Mouse (Mus musculus) embryonic facial prominence, embryonic 14.5 days (tissue): ENCODE measurements around the gene Zfp746. TPM values are rescaled to one million over a fixed set of nuclear protein-coding genes. Genes with fewer than 3 reads are reported as not detected.

ENCODE experiments used
- ATAC-seq: fragments of 200-750 bp; cut with Nextera tagmentation; 2 replicates; pipeline ENCODE4 v1.8.0; 2017; ENCODE audit warnings: low read depth, moderate number of reproducible peaks, moderate TSS enrichment
- DNase-seq: peaks from one replicate; pipeline ENCODE4 v3.0.0-alpha.2; 2015; ENCODE audit warnings: low spot score
- H3K27ac ChIP-seq: fragments of 300-500 bp; sonication (generic); replicated peaks from 2 replicates; pipeline ENCODE4 v1.5.1; 2014; ENCODE audit warnings: low read depth, mild to moderate bottlenecking, low read length, moderate library complexity
- H3K27me3 ChIP-seq: fragments of 300-500 bp; sonication (generic); replicated peaks from 2 replicates; pipeline ENCODE4 v1.6.1; 2014; ENCODE audit warnings: low read length; ENCODE audit not compliant: control insufficient read depth, insufficient read depth
- H3K36me3 ChIP-seq: fragments of 300-500 bp; sonication (generic); 2 replicates; pipeline ENCODE4 v1.6.1; 2014; ENCODE audit warnings: low read length, mixed read lengths; ENCODE audit not compliant: control insufficient read depth, insufficient read depth
- H3K4me1 ChIP-seq: fragments of 300-500 bp; sonication (generic); 2 replicates; pipeline ENCODE4 v1.6.1; 2014; ENCODE audit warnings: antibody characterized with exemption, low read length; ENCODE audit not compliant: control insufficient read depth, insufficient read depth
- H3K4me2 ChIP-seq: fragments of 300-500 bp; sonication (generic); 2 replicates; pipeline ENCODE4 v1.6.1; 2014; ENCODE audit warnings: low read depth, mild to moderate bottlenecking, low read length, moderate library complexity, mixed read lengths
- H3K4me3 ChIP-seq: fragments of 300-500 bp; sonication (generic); 2 replicates; pipeline ENCODE4 v1.5.1; 2014; ENCODE audit warnings: low read depth, mild to moderate bottlenecking, low read length
- H3K9ac ChIP-seq: fragments of 300-500 bp; sonication (generic); 2 replicates; pipeline ENCODE4 v1.6.1; 2014; ENCODE audit warnings: low read depth, mild to moderate bottlenecking, low read length, moderate library complexity, mixed read lengths
- H3K9me3 ChIP-seq: fragments of 300-500 bp; sonication (generic); 2 replicates; pipeline ENCODE4 v1.6.1; 2016; ENCODE audit warnings: low read length; ENCODE audit not compliant: control insufficient read depth
- WGBS: fragments of 180-500 bp; shearing (Covaris S2); extraction: QIAGEN DNeasy Blood & Tissue Kit; methylation state at CpG from one replicate; pipeline ENCODE4 v1.1.7; 2014; 5-methylcytosine and 5-hydroxymethylcytosine counted together
- polyA plus RNA-seq: library from polyadenylated mRNA; unstranded; fragments of >200 nt; fragmentation: Nextera tagmentation; extraction: Ambion mirVana; gene quantifications from 2 replicates; pipeline ENCODE4 v1.2.1, GENCODE M21; 2014

Zfp746 gene
- polyA plus RNA-seq, 1 experiment from 2014 or later: 21.6 TPM

DNA sequence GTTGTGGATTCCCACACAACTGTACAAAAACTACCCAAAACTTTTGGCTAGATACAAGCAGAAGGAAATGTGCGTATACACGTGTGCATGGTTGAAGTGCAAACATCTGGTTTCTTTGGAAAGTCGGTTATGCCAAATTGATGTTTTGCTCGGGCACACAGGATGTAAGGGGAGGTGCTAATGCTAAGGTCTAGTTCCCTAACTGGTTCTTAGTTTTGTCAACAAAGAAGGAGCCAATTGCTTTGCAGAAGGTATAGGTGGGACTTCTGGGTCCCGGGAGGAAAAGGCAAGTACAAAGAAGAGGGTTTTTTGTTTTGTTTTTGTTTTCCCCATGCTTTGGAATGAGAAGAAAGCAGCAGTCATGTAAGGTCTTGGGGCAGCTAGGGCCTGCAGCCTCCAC lies 13.1 kb downstream of the Zfp746 start:
- Histone ChIP-seq H3K36me3 (peaks cover 77% of the 10 kb centered on the region), H3K4me1 (peaks cover 2% of the 10 kb centered on the region; the same call in 1 of the 2 replicates), H3K27ac (peak overlapping the region; percentile 16; the same call in 1 of the 2 replicates), H3K4me3 (peak overlapping the region; percentile 9; the same call in 1 of the 2 replicates), H3K9me3 (no peaks in the 10 kb centered on the region), H3K27me3 (no peaks in the 10 kb centered on the region), H3K4me2 (no peak overlapping the region), H3K9ac (no peak overlapping the region)
- DNase-seq: peak; percentile 50
- no peak for ATAC-seq
- 43% methylated on average over 5 of the region's 5 CpGs for WGBS

DNA sequence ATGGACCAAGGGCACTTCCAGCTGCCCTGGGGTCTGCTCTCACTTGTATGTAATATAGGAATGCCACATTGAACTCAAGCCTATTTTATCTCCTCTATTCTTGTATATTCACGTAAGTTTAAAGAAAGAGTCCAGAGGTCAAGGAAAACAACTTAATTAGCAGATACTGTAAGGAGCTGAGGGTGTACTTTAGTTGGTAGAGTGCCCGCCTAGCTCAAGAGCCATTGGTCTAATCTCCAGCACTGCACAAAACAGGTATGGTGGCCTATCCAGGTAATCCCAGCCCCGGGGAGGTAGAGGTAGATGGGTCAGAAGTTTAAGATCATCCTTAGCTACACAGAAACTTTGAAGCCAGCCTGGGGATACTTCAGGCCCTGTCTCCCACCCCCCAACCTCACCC lies 18.9 kb downstream of the Zfp746 start:
- no peak for ATAC-seq
- Histone ChIP-seq H3K27ac (no peak overlapping the region), H3K4me1 (no peaks in the 10 kb centered on the region), H3K4me2 (no peak overlapping the region), H3K9ac (no peak overlapping the region), H3K4me3 (no peak overlapping the region), H3K27me3 (no peaks in the 10 kb centered on the region), H3K9me3 (no peaks in the 10 kb centered on the region), H3K36me3 (peaks cover 89% of the 10 kb centered on the region)
- 93% methylated on average over 3 of the region's 3 CpGs for WGBS
- no peak for DNase-seq

DNA sequence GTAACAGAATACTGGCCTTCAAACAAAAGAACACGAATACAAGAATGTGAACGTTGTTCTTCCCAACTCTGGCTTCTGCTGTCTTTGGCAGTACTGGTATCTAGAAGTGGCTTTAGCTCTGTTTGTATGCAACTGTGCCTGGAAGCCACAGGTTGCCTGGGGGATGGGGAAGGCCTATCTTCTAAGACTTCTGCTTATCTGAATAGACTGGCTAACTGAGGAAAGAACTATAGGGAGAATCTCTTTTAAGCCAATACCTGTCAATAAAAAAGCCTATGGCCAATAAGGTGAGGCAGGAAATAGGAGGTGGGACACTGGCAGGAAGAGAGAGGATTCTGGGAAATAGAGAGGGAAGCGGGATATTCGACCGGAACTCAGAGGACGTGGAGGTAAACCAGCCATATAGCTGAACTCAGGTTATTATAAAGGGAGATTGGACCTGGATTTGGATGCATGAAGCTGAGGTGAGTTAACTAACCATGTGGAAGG lies 20.8 kb downstream of the Zfp746 start:
- no peak overlapping the region for H3K4me2 ChIP-seq
- no peak overlapping the region for H3K9ac ChIP-seq
- H3K27me3 ChIP-seq: no peaks in the 10 kb centered on the region
- no peak overlapping the region for H3K27ac ChIP-seq
- ATAC-seq (no peak), DNase-seq (no peak)
- H3K36me3 ChIP-seq: peaks cover 90% of the 10 kb centered on the region
- no peaks in the 10 kb centered on the region for H3K4me1 ChIP-seq
- no peaks in the 10 kb centered on the region for H3K9me3 ChIP-seq
- no peak overlapping the region for H3K4me3 ChIP-seq
- 91% methylated on average over 6 of the region's 6 CpGs for WGBS

DNA sequence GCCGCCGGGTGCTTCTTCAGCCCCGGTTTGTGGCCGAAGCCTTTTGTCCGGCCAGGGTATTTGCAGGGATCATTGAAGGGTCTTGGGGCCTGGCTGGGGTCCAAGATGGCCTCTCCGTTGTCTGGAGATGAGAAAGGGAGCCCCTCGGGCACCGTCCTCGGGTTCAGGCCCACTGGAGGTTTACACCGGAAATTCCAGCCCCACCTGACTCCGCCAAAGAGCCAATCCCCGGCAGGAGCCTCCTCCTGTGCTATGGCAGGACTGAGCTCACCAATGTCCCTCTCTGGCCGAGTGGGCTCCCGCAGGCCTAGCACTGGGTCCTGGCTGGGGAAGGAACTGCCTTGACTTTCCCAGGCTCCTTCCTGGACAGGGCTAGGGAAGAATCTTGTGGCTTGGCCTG lies 21.9 kb downstream of the Zfp746 start:
- no peak for ATAC-seq
- H3K4me2 ChIP-seq: no peak overlapping the region
- 89% methylated on average over 12 of the region's 14 CpGs for WGBS

DNA sequence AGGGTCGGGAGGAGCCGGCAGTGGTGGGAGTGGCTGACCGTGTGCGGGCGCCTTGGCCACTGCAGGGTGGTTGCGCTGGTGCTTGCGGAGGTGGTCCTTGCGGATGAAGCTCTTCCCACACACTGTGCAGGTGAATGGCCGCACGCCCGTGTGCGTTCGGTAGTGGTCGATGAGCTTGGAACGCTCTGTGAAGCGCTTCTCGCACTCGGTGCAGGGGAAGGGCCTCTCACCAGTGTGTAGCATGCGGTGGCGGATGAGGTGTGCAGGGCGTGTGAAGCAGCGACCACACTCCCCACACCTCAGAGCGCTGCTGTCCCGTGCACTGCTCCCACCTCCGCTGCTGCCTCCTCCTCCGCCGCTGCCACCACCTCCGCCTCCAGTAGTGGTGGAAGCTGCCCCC lies 22.5 kb downstream of the Zfp746 start:
- 97% methylated on average over 23 of the region's 28 CpGs for WGBS
- peaks cover 84% of the 10 kb centered on the region for H3K36me3 ChIP-seq
- no peak for ATAC-seq

More for the DNA sequence above, 21.9 kb downstream of the Zfp746 start:
- Histone ChIP-seq H3K27ac (no peak overlapping the region), H3K36me3 (peaks cover 89% of the 10 kb centered on the region), H3K27me3 (no peaks in the 10 kb centered on the region), H3K9ac (no peak overlapping the region), H3K4me3 (no peak overlapping the region), H3K9me3 (no peaks in the 10 kb centered on the region), H3K4me1 (no peaks in the 10 kb centered on the region)
- no peak for DNase-seq

DNA sequence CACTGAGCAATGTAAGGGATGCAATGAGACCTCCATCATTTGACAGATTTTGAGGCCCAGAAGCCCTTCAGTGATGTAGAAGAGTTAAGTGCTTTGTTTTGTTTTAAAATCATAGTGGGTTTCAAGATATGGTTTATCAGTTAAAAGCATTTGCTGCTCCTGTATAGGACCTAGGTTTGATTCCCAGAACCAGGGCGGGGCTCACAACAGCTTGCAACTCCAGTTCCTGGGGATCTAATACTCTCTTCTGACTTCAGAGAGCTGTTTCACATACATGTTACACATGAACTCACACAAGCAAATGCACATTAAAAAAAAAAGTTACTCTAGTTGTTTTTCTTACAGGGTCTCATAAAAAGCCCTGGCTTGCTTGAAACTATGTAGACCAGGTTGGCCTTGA lies 25.5 kb downstream of the Zfp746 start:
- Histone ChIP-seq H3K4me2 (no peak overlapping the region), H3K27ac (no peak overlapping the region), H3K9me3 (no peaks in the 10 kb centered on the region), H3K4me3 (no peak overlapping the region), H3K36me3 (peaks cover 54% of the 10 kb centered on the region), H3K4me1 (no peaks in the 10 kb centered on the region), H3K9ac (no peak overlapping the region), H3K27me3 (no peaks in the 10 kb centered on the region)
- ATAC-seq (no peak), DNase-seq (no peak)
- 100% methylated on average over 1 of the region's 1 CpGs for WGBS

More for the DNA sequence above, 22.5 kb downstream of the Zfp746 start:
- H3K27ac ChIP-seq: no peak overlapping the region
- no peaks in the 10 kb centered on the region for H3K9me3 ChIP-seq
- H3K4me3 ChIP-seq: no peak overlapping the region
- H3K4me2 ChIP-seq: no peak overlapping the region
- no peak for DNase-seq
- H3K4me1 ChIP-seq: no peaks in the 10 kb centered on the region
- H3K9ac ChIP-seq: no peak overlapping the region
- H3K27me3 ChIP-seq: no peaks in the 10 kb centered on the region

DNA sequence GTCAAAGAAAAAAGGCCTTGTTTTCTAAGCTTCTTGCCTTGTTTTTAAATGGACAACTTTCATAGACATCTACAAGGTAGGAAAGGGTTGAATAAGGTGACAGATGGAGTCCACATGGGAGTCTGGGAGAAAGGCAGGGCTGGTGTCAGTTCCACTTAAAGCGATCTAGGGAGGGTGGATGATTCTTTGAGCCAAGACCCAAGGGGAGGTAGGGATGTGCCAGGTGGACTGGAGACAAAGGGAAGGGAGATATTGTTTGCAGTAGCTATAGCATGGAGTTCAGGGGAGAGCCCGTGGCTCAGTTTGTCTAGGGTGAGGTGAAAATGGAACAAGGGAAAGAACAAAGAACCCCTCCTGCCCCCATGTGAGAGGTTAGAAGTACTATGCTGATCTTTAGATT lies 26.0 kb downstream of the Zfp746 start:
- Histone ChIP-seq H3K27me3 (no peaks in the 10 kb centered on the region), H3K9ac (no peak overlapping the region), H3K4me3 (no peak overlapping the region), H3K9me3 (no peaks in the 10 kb centered on the region), H3K36me3 (peaks cover 49% of the 10 kb centered on the region), H3K4me1 (no peaks in the 10 kb centered on the region), H3K4me2 (no peak overlapping the region), H3K27ac (no peak overlapping the region)
- no peak for DNase-seq
- no peak for ATAC-seq
- WGBS: 83% methylated on average over 2 of the region's 2 CpGs

DNA sequence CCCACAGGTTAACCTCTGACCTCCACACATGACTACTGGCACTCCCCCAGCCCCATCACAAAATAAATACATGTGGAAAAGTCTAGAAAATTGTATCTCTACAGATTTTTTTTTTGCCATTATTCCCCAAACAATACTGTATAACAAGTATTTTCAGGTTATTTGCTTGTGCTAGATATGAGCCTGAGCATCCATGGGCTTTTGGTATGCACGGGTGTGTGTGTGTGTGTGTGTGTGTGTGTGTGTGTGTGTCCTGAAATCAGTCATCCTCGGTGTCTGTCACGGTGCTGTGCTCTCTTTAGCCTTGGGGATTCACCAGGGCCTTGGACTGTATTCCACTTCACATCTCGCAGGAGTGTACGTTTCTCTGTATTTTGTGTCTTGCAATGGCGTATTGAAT lies 34.3 kb downstream of the Zfp746 start:
- Histone ChIP-seq H3K9me3 (no peaks in the 10 kb centered on the region), H3K27ac (no peak overlapping the region), H3K27me3 (no peaks in the 10 kb centered on the region), H3K36me3 (no peaks in the 10 kb centered on the region), H3K4me2 (no peak overlapping the region), H3K4me1 (peaks cover 2% of the 10 kb centered on the region; the same call in 1 of the 2 replicates), H3K4me3 (no peak overlapping the region), H3K9ac (no peak overlapping the region)
- 81% methylated on average over 6 of the region's 6 CpGs for WGBS
- DNase-seq (no peak), ATAC-seq (no peak)

DNA sequence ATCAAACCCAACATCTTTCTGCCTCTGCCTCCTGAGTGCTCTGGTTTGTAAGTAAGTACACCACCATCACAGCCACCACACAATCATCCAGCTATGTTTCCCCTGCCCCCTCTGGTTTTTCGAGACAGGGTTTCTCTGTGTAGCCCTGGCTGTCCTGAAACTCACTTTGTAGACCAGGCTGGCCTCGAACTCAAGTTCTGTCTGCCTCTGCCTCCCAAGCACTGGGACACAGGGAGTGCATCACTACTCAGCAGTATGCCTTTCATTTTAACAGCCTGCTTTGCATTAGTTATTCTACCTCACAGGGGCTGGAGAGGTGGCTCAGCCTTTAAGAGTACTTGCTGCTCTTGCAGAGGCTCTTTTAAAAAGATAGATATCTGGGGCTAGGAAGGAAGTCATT lies 34.7 kb downstream of the Zfp746 start:
- H3K36me3 ChIP-seq: no peaks in the 10 kb centered on the region
- DNase-seq (no peak), ATAC-seq (no peak)
- no peak overlapping the region for H3K4me3 ChIP-seq
- H3K27ac ChIP-seq: no peak overlapping the region
- H3K27me3 ChIP-seq: no peaks in the 10 kb centered on the region
- no peak overlapping the region for H3K9ac ChIP-seq
- no peaks in the 10 kb centered on the region for H3K9me3 ChIP-seq
- no peak overlapping the region for H3K4me2 ChIP-seq
- WGBS: 79% methylated on average over 2 of the region's 2 CpGs
- peaks cover 7% of the 10 kb centered on the region; the same call in 1 of the 2 replicates for H3K4me1 ChIP-seq
